Mouse (Mus musculus): Measurements from ENCODE around the gene Rapgef4. TPM values are rescaled to one million over a fixed set of nuclear protein-coding genes. Genes with fewer than 3 reads are reported as not detected.

Gene Rapgef4
- total RNA-seq, 1 experiment = 3.4 TPM

- no peak for DNase-seq (ENCODE audit: low read depth, low spot score)
- H3K9ac ChIP-seq (ENCODE audit: insufficient read depth, low read depth, low read length, poor library complexity, severe bottlenecking) = no peak overlapping the region
- no peak for TF ChIP-seq HCFC1 (IDR thresholded peaks at IDR 0.05; ENCODE audit: borderline replicate concordance, insufficient read depth, low read length)
- no peak for TF ChIP-seq ZNF384 (IDR thresholded peaks at IDR 0.05; ENCODE audit: low read depth, low read length)
- TF ChIP-seq MAFK (IDR thresholded peaks at IDR 0.05; ENCODE audit: insufficient read depth, low read depth, low read length) = no peak
- TF ChIP-seq ZC3H11A (IDR thresholded peaks at IDR 0.05; ENCODE audit: borderline replicate concordance, low read depth, low read length) = no peak
- no peak for TF ChIP-seq CHD2 (IDR thresholded peaks at IDR 0.05; ENCODE audit: low read depth, low read length)
- no peaks in the 10 kb centered on the region; a peak in 2 of 4 replicates for H3K4me1 ChIP-seq (ENCODE audit: control insufficient read depth in 2 of 2, insufficient read depth in 2 of 2, low read length in 2 of 2, poor library complexity in 1 of 2)
- no peaks in the 10 kb centered on the region for H3K36me3 ChIP-seq (ENCODE audit: control insufficient read depth, insufficient read depth, low read length, poor library complexity, severe bottlenecking)
- no peaks in the 10 kb centered on the region for H3K9me3 ChIP-seq (ENCODE audit: control insufficient read depth, insufficient read depth, low read depth, low read length)
- in situ Hi-C loops (cut with MboI; ENCODE audit: low sequenced_read_pairs in 2 of 2, unreplicated experiment in 2 of 2) = no loop called here
- no peak overlapping the region for H3K4me3 ChIP-seq (ENCODE audit: insufficient read depth in 1 of 2, low read depth in 1 of 2, low read length in 2 of 2, poor library complexity in 1 of 2, severe bottlenecking in 1 of 2)
- H3K27ac ChIP-seq (ENCODE audit: insufficient read depth, low read depth, low read length, poor library complexity, severe bottlenecking) = no peak overlapping the region
These were observed 21.9 kb downstream of the Rapgef4 start for GRCm38 (mm10) chr2:72002843-72003370.

- H3K4me1 ChIP-seq (ENCODE audit: control insufficient read depth in 2 of 2, insufficient read depth in 2 of 2, low read length in 2 of 2, poor library complexity in 1 of 2) = no peaks in the 10 kb centered on the region; a peak in 2 of 4 replicates
- H3K4me3 ChIP-seq (ENCODE audit: insufficient read depth in 1 of 2, low read depth in 1 of 2, low read length in 2 of 2, poor library complexity in 1 of 2, severe bottlenecking in 1 of 2) = no peak overlapping the region
- no peaks in the 10 kb centered on the region for H3K36me3 ChIP-seq (ENCODE audit: control insufficient read depth, insufficient read depth, low read length, poor library complexity, severe bottlenecking)
- H3K9ac ChIP-seq (ENCODE audit: insufficient read depth, low read depth, low read length, poor library complexity, severe bottlenecking) = no peak overlapping the region
- no peak for DNase-seq (ENCODE audit: low read depth, low spot score)
- TF ChIP-seq HCFC1 (IDR thresholded peaks at IDR 0.05; ENCODE audit: borderline replicate concordance, insufficient read depth, low read length) (no peak), ZNF384 (IDR thresholded peaks at IDR 0.05; ENCODE audit: low read depth, low read length) (no peak), MAFK (IDR thresholded peaks at IDR 0.05; ENCODE audit: insufficient read depth, low read depth, low read length) (no peak)
- no peaks in the 10 kb centered on the region for H3K9me3 ChIP-seq (ENCODE audit: control insufficient read depth, insufficient read depth, low read depth, low read length)
- in situ Hi-C loops (cut with MboI; ENCODE audit: low sequenced_read_pairs in 2 of 2, unreplicated experiment in 2 of 2) = no loop called here
- no peak overlapping the region for H3K27ac ChIP-seq (ENCODE audit: insufficient read depth, low read depth, low read length, poor library complexity, severe bottlenecking)
These were observed 22.9 kb downstream of the Rapgef4 start for GRCm38 (mm10) chr2:72003756-72004525.

- in situ Hi-C loops (cut with MboI; ENCODE audit: low sequenced_read_pairs in 2 of 2, unreplicated experiment in 2 of 2) = no loop called here
- DNase-seq (ENCODE audit: low read depth, low spot score) = no peak
These were observed 24.0 kb downstream of the Rapgef4 start for GRCm38 (mm10) chr2:72005051-72005450.

DNA sequence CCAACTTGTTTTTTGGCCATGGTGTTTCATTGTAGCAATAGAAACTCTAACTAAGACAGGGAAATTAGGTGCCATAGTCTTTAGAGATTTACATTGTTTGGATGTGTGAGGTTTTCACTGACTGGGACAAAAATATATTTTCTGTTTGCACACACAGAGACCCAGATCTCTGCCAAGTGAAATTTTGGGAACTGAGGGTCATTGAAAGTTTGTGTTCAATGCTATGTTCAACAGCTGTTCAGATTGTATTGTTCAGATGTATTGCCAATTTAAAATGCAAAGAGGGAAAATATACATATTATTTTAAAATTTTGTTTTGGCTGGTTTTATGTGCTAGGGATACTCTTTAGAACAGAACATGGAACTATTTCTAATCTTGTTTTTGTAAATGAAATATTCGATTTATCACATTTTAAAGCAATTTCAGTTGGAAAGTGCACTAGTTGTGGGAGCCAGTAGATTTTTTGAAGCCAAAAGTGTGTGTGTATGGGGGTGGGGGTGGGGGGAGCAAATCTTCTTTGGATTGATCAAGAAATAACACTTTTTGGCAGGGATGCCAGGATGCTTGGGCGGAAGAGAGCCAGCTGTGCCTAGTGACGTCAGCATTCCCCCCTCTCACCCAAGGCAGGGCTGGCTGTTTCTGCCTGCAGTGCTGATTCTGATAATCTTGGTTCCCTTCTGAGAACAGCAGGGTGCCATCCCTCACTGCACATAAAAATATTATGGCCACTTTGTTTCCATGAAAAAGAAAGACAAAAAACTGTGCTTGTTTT lies 28.6 kb downstream of the Rapgef4 start:
- TF ChIP-seq HCFC1 (IDR thresholded peaks at IDR 0.05; ENCODE audit: borderline replicate concordance, insufficient read depth, low read length) = no peak
- TF ChIP-seq ZNF384 (IDR thresholded peaks at IDR 0.05; ENCODE audit: low read depth, low read length) = no peak
- TF ChIP-seq CHD2 (IDR thresholded peaks at IDR 0.05; ENCODE audit: low read depth, low read length) = no peak
- TF ChIP-seq ZC3H11A (IDR thresholded peaks at IDR 0.05; ENCODE audit: borderline replicate concordance, low read depth, low read length) = no peak
- TF ChIP-seq MAFK (IDR thresholded peaks at IDR 0.05; ENCODE audit: insufficient read depth, low read depth, low read length) = no peak
- Histone ChIP-seq H3K36me3 (ENCODE audit: control insufficient read depth, insufficient read depth, low read length, poor library complexity, severe bottlenecking) (no peaks in the 10 kb centered on the region), H3K9ac (ENCODE audit: insufficient read depth, low read depth, low read length, poor library complexity, severe bottlenecking) (no peak overlapping the region), H3K27ac (ENCODE audit: insufficient read depth, low read depth, low read length, poor library complexity, severe bottlenecking) (no peak overlapping the region), H3K4me3 (ENCODE audit: insufficient read depth in 1 of 2, low read depth in 1 of 2, low read length in 2 of 2, poor library complexity in 1 of 2, severe bottlenecking in 1 of 2) (no peak overlapping the region), H3K4me1 (ENCODE audit: control insufficient read depth in 2 of 2, insufficient read depth in 2 of 2, low read length in 2 of 2, poor library complexity in 1 of 2) (no peaks in the 10 kb centered on the region; a peak in 1 of 4 replicates), H3K9me3 (ENCODE audit: control insufficient read depth, insufficient read depth, low read depth, low read length) (no peaks in the 10 kb centered on the region)
- DNase-seq (ENCODE audit: low read depth, low spot score) = no peak
- in situ Hi-C loops (cut with MboI; ENCODE audit: low sequenced_read_pairs in 2 of 2, unreplicated experiment in 2 of 2) = no loop called here

More at GRCm38 (mm10) chr2:72005051-72005450, 24.0 kb downstream of the Rapgef4 start:
- Histone ChIP-seq H3K9me3 (ENCODE audit: control insufficient read depth, insufficient read depth, low read depth, low read length) (no peaks in the 10 kb centered on the region), H3K9ac (ENCODE audit: insufficient read depth, low read depth, low read length, poor library complexity, severe bottlenecking) (no peak overlapping the region), H3K4me3 (ENCODE audit: insufficient read depth in 1 of 2, low read depth in 1 of 2, low read length in 2 of 2, poor library complexity in 1 of 2, severe bottlenecking in 1 of 2) (peak overlapping the region in 1 of 2 experiments; percentile 38; a peak in 1 of 4 replicates), H3K4me1 (ENCODE audit: control insufficient read depth in 2 of 2, insufficient read depth in 2 of 2, low read length in 2 of 2, poor library complexity in 1 of 2) (no peaks in the 10 kb centered on the region; a peak in 2 of 4 replicates), H3K36me3 (ENCODE audit: control insufficient read depth, insufficient read depth, low read length, poor library complexity, severe bottlenecking) (no peaks in the 10 kb centered on the region), H3K27ac (ENCODE audit: insufficient read depth, low read depth, low read length, poor library complexity, severe bottlenecking) (no peak overlapping the region)
- TF ChIP-seq ZNF384 (IDR thresholded peaks at IDR 0.05; ENCODE audit: low read depth, low read length) = no peak
- no peak for TF ChIP-seq HCFC1 (IDR thresholded peaks at IDR 0.05; ENCODE audit: borderline replicate concordance, insufficient read depth, low read length)
- no peak for TF ChIP-seq ZC3H11A (IDR thresholded peaks at IDR 0.05; ENCODE audit: borderline replicate concordance, low read depth, low read length)
- no peak for TF ChIP-seq CHD2 (IDR thresholded peaks at IDR 0.05; ENCODE audit: low read depth, low read length)
- no peak for TF ChIP-seq MAFK (IDR thresholded peaks at IDR 0.05; ENCODE audit: insufficient read depth, low read depth, low read length)

Measured in ES-E14 (cell line).